Mouse (Mus musculus) limb, embryonic 13.5 days (tissue): Measurements from ENCODE around the gene Gm10271. TPM values are rescaled to one million over a fixed set of nuclear protein-coding genes. Genes with fewer than 3 reads are reported as not detected.

Experiments
- ATAC-seq: fragments of 200-750 bp; cut with Nextera tagmentation; 2 replicates; pipeline ENCODE4 v1.8.0; 2017; ENCODE audit warnings: low read depth, moderate number of reproducible peaks, moderate TSS enrichment; ENCODE audit not compliant: low FRiP score
- H3K27ac ChIP-seq: fragments of 300-500 bp; sonication (generic); 2 replicates; pipeline ENCODE4 v1.5.1; 2015; ENCODE audit warnings: inconsistent platforms, mild to moderate bottlenecking, moderate library complexity
- H3K27me3 ChIP-seq: fragments of 300-500 bp; sonication (generic); 2 replicates; pipeline ENCODE4 v1.6.1; 2015; ENCODE audit warnings: mild to moderate bottlenecking, inconsistent platforms
- H3K36me3 ChIP-seq: fragments of 300-500 bp; sonication (generic); 2 replicates; pipeline ENCODE4 v1.6.1; 2015; ENCODE audit warnings: inconsistent platforms, mild to moderate bottlenecking, moderate library complexity
- H3K4me1 ChIP-seq: fragments of 300-500 bp; sonication (generic); 2 replicates; pipeline ENCODE4 v1.6.1; 2015; ENCODE audit warnings: inconsistent platforms
- H3K4me2 ChIP-seq: fragments of 300-500 bp; sonication (generic); replicated peaks from 2 replicates; pipeline ENCODE4 v1.6.1; 2015; ENCODE audit warnings: inconsistent platforms, mild to moderate bottlenecking, moderate library complexity
- H3K4me3 ChIP-seq: fragments of 300-500 bp; sonication (generic); 2 replicates; pipeline ENCODE4 v1.5.1; 2015; ENCODE audit warnings: moderate library complexity, mild to moderate bottlenecking, inconsistent platforms
- H3K9ac ChIP-seq: fragments of 300-500 bp; sonication (generic); 2 replicates; pipeline ENCODE4 v1.6.1; 2015; ENCODE audit warnings: mild to moderate bottlenecking, inconsistent platforms
- H3K9me3 ChIP-seq: fragments of 300-500 bp; sonication (generic); 2 replicates; pipeline ENCODE4 v1.6.1; 2016; ENCODE audit warnings: inconsistent platforms
- WGBS: fragments of 180-500 bp; shearing (Covaris S2); methylation state at CpG from one replicate; pipeline ENCODE4 v1.1.7; 2015; 5-methylcytosine and 5-hydroxymethylcytosine counted together
- polyA plus RNA-seq: library from polyadenylated mRNA; unstranded; fragments of >200 nt; fragmentation: Nextera tagmentation; extraction: Ambion mirVana; gene quantifications from 2 replicates; pipeline ENCODE4 v1.2.1, GENCODE M21; 2015

Gene Gm10271
- polyA plus RNA-seq, 1 experiment from 2014 or later: not detected

GRCm38 (mm10) chr10:116913647-116914273 lies 58.6 kb downstream of the Gm10271 start:
- no peaks in the 10 kb centered on the region for H3K27me3 ChIP-seq
- no peak overlapping the region for H3K4me2 ChIP-seq
- ATAC-seq: no peak
- no peaks in the 10 kb centered on the region for H3K4me1 ChIP-seq
- H3K4me3 ChIP-seq: no peak overlapping the region
- H3K9ac ChIP-seq: no peak overlapping the region
- H3K36me3 ChIP-seq: peaks cover 79% of the 10 kb centered on the region
- no peak overlapping the region for H3K27ac ChIP-seq
- no peaks in the 10 kb centered on the region for H3K9me3 ChIP-seq
- WGBS: 92% methylated on average over 17 of the region's 17 CpGs

GRCm38 (mm10) chr10:116912850-116913249 lies 59.6 kb downstream of the Gm10271 start:
- Histone ChIP-seq H3K36me3 (peaks cover 81% of the 10 kb centered on the region), H3K9me3 (no peaks in the 10 kb centered on the region), H3K9ac (no peak overlapping the region), H3K4me3 (no peak overlapping the region), H3K4me1 (no peaks in the 10 kb centered on the region), H3K27me3 (no peaks in the 10 kb centered on the region), H3K4me2 (no peak overlapping the region), H3K27ac (no peak overlapping the region)
- 77% methylated on average over 9 of the region's 9 CpGs for WGBS
- no peak for ATAC-seq

GRCm38 (mm10) chr10:116908901-116909642 lies 63.3 kb downstream of the Gm10271 start:
- no peaks in the 10 kb centered on the region for H3K9me3 ChIP-seq

More at GRCm38 (mm10) chr10:116908901-116909642, 63.3 kb downstream of the Gm10271 start:
- H3K36me3 ChIP-seq: peaks cover 90% of the 10 kb centered on the region
- no peaks in the 10 kb centered on the region for H3K4me1 ChIP-seq
- H3K4me2 ChIP-seq: no peak overlapping the region
- WGBS: 74% methylated on average over 15 of the region's 15 CpGs
- H3K9ac ChIP-seq: no peak overlapping the region
- no peak overlapping the region for H3K27ac ChIP-seq
- H3K27me3 ChIP-seq: no peaks in the 10 kb centered on the region
- no peak overlapping the region for H3K4me3 ChIP-seq
- ATAC-seq: no peak

Other genes with a start within 250 kb of the Gm10271 start
- 0.09 and 0.20 TPM in 2 replicates for gene Myrfl, start 75.7 kb downstream of the Gm10271 start, polyA plus RNA-seq
- gene Rab3ip, start 21.8 kb downstream of the Gm10271 start, polyA plus RNA-seq: 38.6 and 40.4 TPM in 2 replicates
- 0.82 and 1.0 TPM in 2 replicates for gene Best3, start 13.7 kb upstream of the Gm10271 start, polyA plus RNA-seq
- not detected in 2 replicates for gene Lrrc10, start 72.7 kb upstream of the Gm10271 start, polyA plus RNA-seq
- gene Cct2, start 91.2 kb upstream of the Gm10271 start, polyA plus RNA-seq: 264 and 268 TPM in 2 replicates
- 21.8 and 22.6 TPM in 2 replicates for gene Frs2, start 175.9 kb upstream of the Gm10271 start, polyA plus RNA-seq